Mouse (Mus musculus) myocyte (in vitro differentiated cells): ENCODE measurements at regions not wholly inside any gene's neighbourhood (a gene's known extent, or its start where the extent isn't known, plus 50 kb on each side); places are given as distances from the start of the nearest gene placed in this dataset.

Source experiments
- H3K27me3 ChIP-seq: one replicate; pipeline ENCODE4 v1.6.1; 2011; ENCODE audit not compliant: control insufficient read depth, insufficient read depth, insufficient read length
- H3K36me3 ChIP-seq: one replicate; pipeline ENCODE4 v1.6.1; 2011; ENCODE audit not compliant: control insufficient read depth, insufficient read depth
- H3K4me2 ChIP-seq: one replicate; pipeline ENCODE4 v1.6.1; 2011; ENCODE audit warnings: low read depth, control low read depth
- H3K4me3 ChIP-seq: one replicate; pipeline ENCODE4 v1.5.1; 2011; ENCODE audit warnings: mild to moderate bottlenecking, control low read depth, moderate library complexity
- H3K79me2 ChIP-seq: one replicate; pipeline ENCODE4 v1.6.1; 2011; ENCODE audit not compliant: control insufficient read depth, insufficient read depth
- H3ac ChIP-seq: one replicate; pipeline ENCODE4 v1.6.1; 2011; ENCODE audit not compliant: control insufficient read depth, insufficient read length
- CEBPB ChIP-seq: IDR thresholded peaks from 2 replicates; pipeline ENCODE4 v1.6.1; 2011; ENCODE audit warnings: mild to moderate bottlenecking, moderate library complexity; ENCODE audit not compliant: poor library complexity, insufficient read depth, severe bottlenecking
- E2F4 ChIP-seq: IDR thresholded peaks from one replicate; pipeline ENCODE4 v1.6.1; 2011; ENCODE audit warnings: mild to moderate bottlenecking, control low read depth, moderate library complexity; ENCODE audit not compliant: insufficient read depth
- MAX ChIP-seq: IDR thresholded peaks from one replicate; pipeline ENCODE4 v1.6.1; 2011; ENCODE audit warnings: low read depth, mild to moderate bottlenecking, control low read depth
- MYOD1 ChIP-seq, 3 experiments: IDR thresholded peaks; one replicate each; pipeline ENCODE4 v1.6.1; 2011; ENCODE audit warnings: control low read depth in 2 of 3, low read depth in 2 of 3, mild to moderate bottlenecking in 2 of 3, moderate library complexity in 1 of 3; ENCODE audit not compliant: insufficient read length in 2 of 3, control insufficient read depth in 1 of 3
- MYOG ChIP-seq, 3 experiments: IDR thresholded peaks; one replicate each; pipeline ENCODE4 v1.6.1; 2011; ENCODE audit warnings: control low read depth in 2 of 3, low read depth in 2 of 3, mild to moderate bottlenecking in 2 of 3; ENCODE audit not compliant: insufficient read length in 2 of 3, control insufficient read depth in 1 of 3, insufficient read depth in 1 of 3
- POLR2A ChIP-seq: IDR thresholded peaks from one replicate; pipeline ENCODE4 v1.6.1; 2011; ENCODE audit warnings: low read depth, mild to moderate bottlenecking, control low read depth, moderate library complexity; ENCODE audit not compliant: insufficient read length
- POLR2AphosphoS2 ChIP-seq: IDR thresholded peaks from one replicate; pipeline ENCODE4 v1.6.1; 2011; ENCODE audit warnings: low read depth, control low read depth; ENCODE audit not compliant: insufficient read length
- REST ChIP-seq: IDR thresholded peaks from one replicate; pipeline ENCODE4 v1.6.1; 2011; ENCODE audit warnings: mild to moderate bottlenecking, control low read depth, moderate library complexity; ENCODE audit not compliant: insufficient read depth, insufficient read length
- SRF ChIP-seq: IDR thresholded peaks from one replicate; pipeline ENCODE4 v1.6.1; 2011; ENCODE audit warnings: low read depth; ENCODE audit not compliant: control insufficient read depth, insufficient read length
- TCF12 ChIP-seq: IDR thresholded peaks from one replicate; pipeline ENCODE4 v1.6.1; 2011; ENCODE audit warnings: mild to moderate bottlenecking, control low read depth; ENCODE audit not compliant: poor library complexity, insufficient read depth, severe bottlenecking
- TCF3 ChIP-seq: IDR thresholded peaks from one replicate; pipeline ENCODE4 v1.6.1; 2011; ENCODE audit warnings: low read depth, control low read depth; ENCODE audit not compliant: insufficient read length
- USF1 ChIP-seq: IDR thresholded peaks from one replicate; pipeline ENCODE4 v1.6.1; 2011; ENCODE audit warnings: low read depth, mild to moderate bottlenecking, control low read depth, moderate library complexity

GRCm38 (mm10) chr12:8070788-8071187, 93.3 kb downstream of the Apob start:
- TF ChIP-seq USF1 (no peak), CEBPB (peak; percentile 54; the same call in 1 of the 2 replicates)

GRCm38 (mm10) chr12:8071286-8071685, 93.8 kb downstream of the Apob start:
- Histone ChIP-seq H3ac (no peak overlapping the region), H3K36me3 (no peaks in the 10 kb centered on the region), H3K4me2 (peak overlapping the region; percentile 40), H3K4me3 (no peak overlapping the region), H3K27me3 (no peaks in the 10 kb centered on the region), H3K79me2 (no peaks in the 10 kb centered on the region)
- TF ChIP-seq SRF (no peak), REST (no peak), E2F4 (no peak), MYOG (IDR thresholded peaks at IDR 0.05; ENCODE audit: control insufficient read depth in 1 of 3, insufficient read depth in 1 of 3, insufficient read length in 2 of 3, low read depth in 2 of 3) (no peak), MAX (no peak), POLR2AphosphoS2 (no peak), MYOD1 (IDR thresholded peaks at IDR 0.05; ENCODE audit: control insufficient read depth in 1 of 3, insufficient read length in 2 of 3, low read depth in 2 of 3) (no peak), USF1 (no peak), TCF12 (no peak), POLR2A (no peak), CEBPB (no peak), TCF3 (no peak)

More at GRCm38 (mm10) chr12:8070788-8071187, 93.3 kb downstream of the Apob start:
- Histone ChIP-seq H3ac (no peak overlapping the region), H3K36me3 (no peaks in the 10 kb centered on the region), H3K4me3 (no peak overlapping the region), H3K27me3 (no peaks in the 10 kb centered on the region), H3K4me2 (peak overlapping the region; percentile 40), H3K79me2 (no peaks in the 10 kb centered on the region)

- Histone ChIP-seq H3K27me3 (no peaks in the 10 kb centered on the region), H3ac (no peak overlapping the region), H3K4me2 (no peak overlapping the region), H3K79me2 (no peaks in the 10 kb centered on the region), H3K36me3 (no peaks in the 10 kb centered on the region), H3K4me3 (no peak overlapping the region)
- TF ChIP-seq MYOD1 (IDR thresholded peaks at IDR 0.05; ENCODE audit: control insufficient read depth in 1 of 3, insufficient read length in 2 of 3, low read depth in 2 of 3) (no peak), MYOG (IDR thresholded peaks at IDR 0.05; ENCODE audit: control insufficient read depth in 1 of 3, insufficient read depth in 1 of 3, insufficient read length in 2 of 3, low read depth in 2 of 3) (no peak), CEBPB (no peak), POLR2A (no peak), E2F4 (no peak)
These were observed 98.6 kb downstream of the Apob start for GRCm38 (mm10) chr12:8076010-8076540.

GRCm38 (mm10) chr12:8077346-8077745, 99.9 kb downstream of the Apob start:
- Histone ChIP-seq H3K36me3 (no peaks in the 10 kb centered on the region), H3K4me3 (no peak overlapping the region), H3K4me2 (no peak overlapping the region), H3ac (no peak overlapping the region), H3K27me3 (no peaks in the 10 kb centered on the region), H3K79me2 (no peaks in the 10 kb centered on the region)
- no peak for TF ChIP-seq E2F4
- no peak for TF ChIP-seq POLR2A
- TF ChIP-seq REST, result no peak
- TF ChIP-seq TCF12, result no peak
- TF ChIP-seq POLR2AphosphoS2, result no peak

- no peak for TF ChIP-seq MAX
- no peak for TF ChIP-seq CEBPB
- Histone ChIP-seq H3K79me2 (no peaks in the 10 kb centered on the region), H3K4me3 (no peak overlapping the region), H3K36me3 (no peaks in the 10 kb centered on the region), H3ac (no peak overlapping the region), H3K4me2 (no peak overlapping the region), H3K27me3 (no peaks in the 10 kb centered on the region)
These were observed 100.6 kb downstream of the Apob start for GRCm38 (mm10) chr12:8078046-8078445.
